Mouse (Mus musculus) kidney, embryonic 15.5 days (tissue): ENCODE measurements around the gene Gm11569. TPM values are rescaled to one million over a fixed set of nuclear protein-coding genes. Genes with fewer than 3 reads are reported as not detected.
"Not testable (repeated sequence)": the region's sequence is repeated elsewhere in the genome, so short reads cannot be mapped to it uniquely, and the experiment has no call there.

Source experiments
- ATAC-seq: fragments of 200-750 bp; cut with Nextera tagmentation; replicated peaks from 2 replicates; pipeline ENCODE4 v1.8.0; 2017; ENCODE audit warnings: moderate TSS enrichment; ENCODE audit not compliant: low FRiP score
- H3K27ac ChIP-seq: fragments of 300-500 bp; sonication (generic); 2 replicates; pipeline ENCODE4 v1.5.1; 2015; ENCODE audit warnings: mild to moderate bottlenecking, inconsistent platforms
- H3K27me3 ChIP-seq: fragments of 300-500 bp; sonication (generic); 2 replicates; pipeline ENCODE4 v1.6.1; 2015; ENCODE audit warnings: inconsistent platforms
- H3K36me3 ChIP-seq: fragments of 300-500 bp; sonication (generic); 2 replicates; pipeline ENCODE4 v1.6.1; 2015; ENCODE audit warnings: inconsistent platforms
- H3K4me1 ChIP-seq: fragments of 300-500 bp; sonication (generic); 2 replicates; pipeline ENCODE4 v1.6.1; 2015; ENCODE audit warnings: inconsistent platforms
- H3K4me2 ChIP-seq: fragments of 300-500 bp; sonication (generic); 2 replicates; pipeline ENCODE4 v1.6.1; 2015; ENCODE audit warnings: moderate library complexity, mild to moderate bottlenecking, inconsistent platforms
- H3K4me3 ChIP-seq: fragments of 300-500 bp; sonication (generic); replicated peaks from 2 replicates; pipeline ENCODE4 v1.5.1; 2015; ENCODE audit warnings: mild to moderate bottlenecking, inconsistent platforms
- H3K9ac ChIP-seq: fragments of 300-500 bp; sonication (generic); 2 replicates; pipeline ENCODE4 v1.6.1; 2015; ENCODE audit warnings: mild to moderate bottlenecking, inconsistent platforms
- H3K9me3 ChIP-seq: fragments of 300-500 bp; sonication (generic); replicated peaks from 2 replicates; pipeline ENCODE4 v1.6.1; 2016; ENCODE audit warnings: inconsistent platforms
- WGBS: fragments of 180-500 bp; shearing (Covaris S2); methylation state at CpG from one replicate; pipeline ENCODE4 v1.1.7; 2015; ENCODE audit warnings: mixed read lengths; 5-methylcytosine and 5-hydroxymethylcytosine counted together
- polyA plus RNA-seq: library from polyadenylated mRNA; unstranded; fragments of >200 nt; fragmentation: Nextera tagmentation; extraction: Ambion mirVana; gene quantifications from 2 replicates; pipeline ENCODE4 v1.2.1, GENCODE M21; 2015

Gene Gm11569
- polyA plus RNA-seq: not detected in 2 replicates

- not testable (repeated sequence) for H3K4me1 ChIP-seq, H3K4me2 ChIP-seq, H3K36me3 ChIP-seq, H3K27ac ChIP-seq, ATAC-seq, H3K4me3 ChIP-seq, H3K9me3 ChIP-seq, H3K9ac ChIP-seq, H3K27me3 ChIP-seq
- no CpG with 5 or more reads among the region's 1 CpGs for WGBS
These were observed at the start of gene Gm11569 for GRCm38 (mm10) chr11:99798832-99799231. Gene Gm11569 (minus strand): TSS chr11:99798932.

- H3K9me3 ChIP-seq: no peaks in the 10 kb centered on the region
- H3K9ac ChIP-seq: no peak overlapping the region
- no peak for ATAC-seq
- H3K36me3 ChIP-seq: no peaks in the 10 kb centered on the region
- no peak overlapping the region for H3K27ac ChIP-seq
- no peak overlapping the region for H3K4me3 ChIP-seq
- H3K27me3 ChIP-seq: no peaks in the 10 kb centered on the region
- 89% methylated on average over 2 of the region's 2 CpGs for WGBS
- H3K4me1 ChIP-seq: no peaks in the 10 kb centered on the region
- no peak overlapping the region for H3K4me2 ChIP-seq
These were observed 48.0 kb upstream of the Gm11569 start for GRCm38 (mm10) chr11:99846746-99847145.

DNA sequence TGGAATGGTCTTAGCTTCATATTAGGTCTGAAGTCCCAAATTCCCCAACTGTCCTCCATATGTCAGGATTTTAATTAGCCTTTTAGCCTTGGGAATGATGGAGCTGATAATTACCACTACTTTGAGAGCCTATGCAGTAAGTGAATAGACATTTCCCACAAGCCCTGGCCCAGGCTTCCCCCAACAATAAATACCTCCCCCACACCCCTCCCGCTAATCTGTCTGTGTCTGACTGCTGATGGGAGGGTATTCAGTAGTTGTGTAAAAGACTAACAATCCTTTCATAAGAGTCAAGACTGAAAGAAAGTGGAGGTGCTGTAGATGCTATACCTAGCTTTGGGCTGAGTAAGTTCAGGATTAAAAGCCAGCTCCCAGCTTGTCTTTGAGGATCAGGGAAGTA, 43.5 kb upstream of the Gm11569 start:
- Histone ChIP-seq H3K9ac (no peak overlapping the region), H3K4me3 (no peak overlapping the region), H3K4me1 (no peaks in the 10 kb centered on the region), H3K36me3 (no peaks in the 10 kb centered on the region), H3K4me2 (no peak overlapping the region), H3K9me3 (no peaks in the 10 kb centered on the region), H3K27ac (no peak overlapping the region), H3K27me3 (no peaks in the 10 kb centered on the region)
- WGBS: 19% methylated on average over 1 of the region's 1 CpGs
- ATAC-seq: no peak

DNA sequence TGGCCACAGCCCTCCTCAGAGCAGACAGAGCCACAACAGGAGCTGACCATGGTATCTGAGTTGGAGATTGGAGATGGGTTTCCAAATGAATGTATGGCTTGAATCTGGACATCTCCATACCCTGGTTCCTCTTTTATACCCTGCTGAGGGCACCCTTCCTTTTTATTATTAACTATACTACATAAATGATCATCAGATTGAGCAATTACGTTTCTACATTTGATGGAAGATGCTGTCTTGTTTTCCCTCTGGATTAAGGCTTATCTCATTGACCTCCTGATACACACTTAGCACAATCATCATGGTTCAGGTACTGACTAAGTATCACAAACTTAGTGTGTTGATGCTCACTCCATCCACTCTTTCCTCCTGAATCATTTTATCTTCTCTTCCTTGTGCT, 39.2 kb upstream of the Gm11569 start, which contains the start of gene 2300003K06Rik:
Gene 2300003K06Rik, minus strand, starts transcription at position 101 of the 400 bp plus-strand sequence.
- no peak for ATAC-seq
- Histone ChIP-seq H3K9me3 (no peaks in the 10 kb centered on the region), H3K4me1 (no peaks in the 10 kb centered on the region), H3K36me3 (no peaks in the 10 kb centered on the region), H3K27me3 (no peaks in the 10 kb centered on the region), H3K4me2 (no peak within 1 kb of the TSS), H3K4me3 (no peak within 1 kb of the TSS), H3K27ac (no peak within 1 kb of the TSS), H3K9ac (no peak within 1 kb of the TSS)
- 78% methylated on average over 1 of the region's 1 CpGs for WGBS

- not testable (repeated sequence) for H3K27me3 ChIP-seq, H3K4me1 ChIP-seq, ATAC-seq, H3K4me3 ChIP-seq, H3K27ac ChIP-seq, H3K9ac ChIP-seq, H3K4me2 ChIP-seq, H3K9me3 ChIP-seq, H3K36me3 ChIP-seq
- 72% methylated on average over 2 of the region's 2 CpGs for WGBS
These were observed 16.8 kb upstream of the Gm11569 start, which contains the start of gene Gm11564 for GRCm38 (mm10) chr11:99815566-99815965. Gene Gm11564 (minus strand): TSS chr11:99815666.

DNA sequence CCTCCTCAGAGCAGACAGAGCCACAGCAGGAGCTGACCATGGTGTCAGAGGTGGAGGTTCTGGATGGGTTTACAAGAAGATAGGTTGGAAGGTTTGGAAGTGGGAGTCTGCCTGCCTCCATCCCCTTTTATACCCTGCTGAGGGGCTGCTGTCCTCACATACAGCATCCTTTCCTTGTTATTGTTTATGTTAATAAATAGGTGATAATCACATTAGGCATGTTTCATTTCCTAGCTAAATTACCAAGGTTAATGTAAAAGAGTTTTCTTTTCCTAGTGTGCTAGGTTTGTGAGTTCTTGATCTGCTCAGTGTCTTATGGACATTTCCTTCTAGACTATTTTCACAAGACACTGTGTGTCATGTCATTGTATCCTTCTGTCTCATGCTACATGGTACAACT, 11.1 kb upstream of the Gm11569 start, which contains the start of gene Krtap4-13:
Gene Krtap4-13, minus strand, starts transcription at position 101 of the 400 bp plus-strand sequence.
- not testable (repeated sequence) for ATAC-seq, H3K27ac ChIP-seq, H3K36me3 ChIP-seq, H3K4me2 ChIP-seq, H3K9ac ChIP-seq, H3K27me3 ChIP-seq, H3K4me3 ChIP-seq, H3K4me1 ChIP-seq, H3K9me3 ChIP-seq

DNA sequence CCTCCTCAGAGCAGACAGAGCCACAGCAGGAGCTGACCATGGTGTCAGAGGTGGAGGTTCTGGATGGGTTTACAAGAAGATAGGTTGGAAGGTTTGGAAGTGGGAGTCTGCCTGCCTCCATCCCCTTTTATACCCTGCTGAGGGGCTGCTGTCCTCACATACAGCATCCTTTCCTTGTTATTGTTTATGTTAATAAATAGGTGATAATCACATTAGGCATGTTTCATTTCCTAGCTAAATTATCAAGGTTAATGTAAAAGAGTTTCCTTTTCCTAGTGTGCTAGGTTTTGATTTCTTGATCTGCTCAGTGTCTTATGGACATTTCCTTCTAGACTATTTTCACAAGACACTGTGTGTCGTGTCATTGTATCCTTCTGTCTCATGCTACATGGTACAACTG, 5.6 kb upstream of the Gm11569 start, which contains the start of gene Gm11554:
Gene Gm11554, minus strand, starts transcription at position 101 of the 400 bp plus-strand sequence.
- H3K9me3 ChIP-seq, H3K4me1 ChIP-seq, H3K27ac ChIP-seq, ATAC-seq, H3K36me3 ChIP-seq, H3K9ac ChIP-seq, H3K27me3 ChIP-seq, H3K4me3 ChIP-seq, H3K4me2 ChIP-seq: not testable (repeated sequence)
- WGBS: no CpG with 5 or more reads among the region's 1 CpGs

DNA sequence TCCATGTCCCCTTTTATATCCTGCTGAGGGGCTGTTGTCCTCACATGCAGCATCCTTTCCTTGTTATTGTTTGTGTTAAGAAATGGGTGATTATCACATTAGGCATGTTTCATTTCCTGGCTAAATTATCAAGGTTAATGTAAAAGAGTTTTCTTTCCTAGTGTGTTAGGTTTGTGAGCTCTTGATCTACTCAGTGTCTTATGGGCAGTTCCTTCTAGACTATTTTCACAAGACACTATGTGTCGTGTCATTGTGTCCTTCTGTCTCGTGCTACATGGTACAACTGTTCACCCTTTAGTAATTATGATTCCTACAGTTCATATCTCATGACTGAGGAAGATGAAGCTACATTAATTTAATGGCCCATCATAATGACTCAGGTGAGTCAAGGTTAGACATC, 5.4 kb downstream of the Gm11569 start, which contains the start of gene Gm11596:
Gene Gm11596, minus strand, starts transcription at position 101 of the 400 bp plus-strand sequence.
- no peak within 1 kb of the TSS for H3K4me2 ChIP-seq
- no peak within 1 kb of the TSS for H3K4me3 ChIP-seq
- H3K4me1 ChIP-seq: no peaks in the 10 kb centered on the region
- no peaks in the 10 kb centered on the region for H3K36me3 ChIP-seq
- H3K9me3 ChIP-seq: no peaks in the 10 kb centered on the region
- 68% methylated on average over 2 of the region's 2 CpGs for WGBS
- no peaks in the 10 kb centered on the region for H3K27me3 ChIP-seq
- H3K27ac ChIP-seq: no peak within 1 kb of the TSS
- H3K9ac ChIP-seq: no peak within 1 kb of the TSS
- ATAC-seq: no peak

DNA sequence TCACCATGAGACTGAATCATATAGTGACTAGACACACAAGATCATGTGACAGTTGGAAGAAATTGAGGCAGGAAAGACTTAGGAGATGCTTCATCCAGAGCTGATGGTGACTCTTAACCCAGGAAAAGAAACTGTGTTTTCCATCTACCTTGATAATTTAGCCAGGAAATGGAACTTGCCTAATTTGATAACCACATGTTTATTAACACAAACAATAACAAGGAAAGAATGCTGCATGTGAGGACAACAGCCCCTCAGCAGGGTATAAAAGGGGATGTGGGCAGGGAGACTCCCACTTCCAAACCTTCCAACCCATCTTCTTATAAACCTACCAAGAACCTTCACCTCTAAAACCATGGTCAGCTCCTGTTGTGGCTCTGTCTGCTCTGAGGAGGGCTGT, 13.8 kb downstream of the Gm11569 start, which contains the start of gene Krtap4-9:
Gene Krtap4-9, plus strand, starts transcription at position 301 of the 400 bp plus-strand sequence.
- H3K4me1 ChIP-seq, ATAC-seq, H3K4me3 ChIP-seq, H3K4me2 ChIP-seq, H3K27ac ChIP-seq, H3K9ac ChIP-seq, H3K27me3 ChIP-seq, H3K9me3 ChIP-seq, H3K36me3 ChIP-seq: not testable (repeated sequence)

DNA sequence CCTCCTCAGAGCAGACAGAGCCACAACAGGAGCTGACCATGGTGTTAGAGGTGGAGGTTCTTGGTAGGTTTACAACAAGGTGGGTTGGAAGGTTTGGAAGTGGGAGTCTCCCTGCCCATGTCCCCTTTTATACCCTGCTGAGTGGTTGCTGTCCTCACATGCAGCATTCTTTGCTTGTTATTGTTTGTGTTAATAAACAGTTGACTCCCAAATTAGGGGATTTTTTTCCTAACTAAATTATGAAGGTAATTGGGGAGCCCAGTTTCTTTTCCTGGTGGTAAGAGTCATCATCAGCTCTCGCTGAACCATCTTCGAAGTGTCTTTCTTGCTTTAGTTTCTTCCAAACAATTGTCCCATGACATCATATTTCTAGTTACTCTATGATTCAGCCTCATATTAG, 18.1 kb downstream of the Gm11569 start, which contains the start of gene Krtap4-8:
Gene Krtap4-8, minus strand, starts transcription at position 101 of the 400 bp plus-strand sequence.
- Histone ChIP-seq H3K9me3 (no peaks in the 10 kb centered on the region), H3K4me1 (peaks cover 5% of the 10 kb centered on the region; the same call in 1 of the 2 replicates), H3K9ac (no peak within 1 kb of the TSS), H3K27me3 (no peaks in the 10 kb centered on the region), H3K4me3 (no peak within 1 kb of the TSS), H3K4me2 (no peak within 1 kb of the TSS), H3K27ac (no peak within 1 kb of the TSS), H3K36me3 (no peaks in the 10 kb centered on the region)
- ATAC-seq: no peak
- 93% methylated on average over 2 of the region's 2 CpGs for WGBS

DNA sequence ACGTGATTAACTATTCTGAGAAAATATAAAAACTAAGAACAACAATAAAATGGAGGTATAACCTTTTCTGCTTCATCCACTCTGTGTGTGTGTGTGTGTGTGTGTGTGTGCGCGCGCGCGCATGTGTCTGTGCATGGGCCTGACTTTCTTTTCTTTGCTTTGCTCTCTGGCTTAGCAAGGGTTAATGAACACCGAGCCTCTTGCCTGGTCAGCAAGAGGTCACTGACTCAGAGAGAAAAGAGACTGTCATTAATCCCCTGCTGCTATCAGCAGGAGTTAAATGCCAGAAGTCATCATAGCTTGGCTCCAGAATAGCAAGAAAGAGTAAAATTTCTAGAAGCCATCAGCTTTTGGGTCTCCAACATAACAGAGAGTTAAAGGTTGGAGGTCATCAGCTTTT, 20.3 kb downstream of the Gm11569 start:
- peaks cover 5% of the 10 kb centered on the region; the same call in 1 of the 2 replicates for H3K4me1 ChIP-seq
- no peak overlapping the region for H3K4me3 ChIP-seq
- H3K27me3 ChIP-seq: no peaks in the 10 kb centered on the region
- 65% methylated on average over 7 of the region's 7 CpGs for WGBS
- ATAC-seq: no peak
- H3K27ac ChIP-seq: no peak overlapping the region
- H3K9ac ChIP-seq: no peak overlapping the region
- H3K4me2 ChIP-seq: no peak overlapping the region
- no peaks in the 10 kb centered on the region for H3K9me3 ChIP-seq
- no peaks in the 10 kb centered on the region for H3K36me3 ChIP-seq

DNA sequence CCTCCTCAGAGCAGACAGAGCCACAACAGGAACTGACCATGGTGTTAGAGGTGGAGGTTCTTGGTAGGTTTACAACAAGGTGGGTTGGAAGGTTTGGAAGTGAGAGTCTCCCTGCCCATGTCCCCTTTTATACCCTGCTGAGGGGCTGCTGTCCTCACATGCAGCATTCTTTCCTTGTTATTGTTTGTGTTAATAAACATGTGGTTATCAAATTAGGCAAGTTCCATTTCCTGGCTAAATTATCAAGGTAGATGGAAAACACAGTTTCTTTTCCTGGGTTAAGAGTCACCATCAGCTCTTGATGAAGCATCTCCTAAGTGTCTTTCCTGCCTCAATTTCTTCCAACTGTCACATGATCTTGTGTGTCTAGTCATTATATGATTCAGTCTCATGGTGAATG, 25.9 kb downstream of the Gm11569 start, which contains the start of gene Gm11595:
Gene Gm11595, minus strand, starts transcription at position 101 of the 400 bp plus-strand sequence.
- H3K4me2 ChIP-seq, ATAC-seq, H3K9ac ChIP-seq, H3K36me3 ChIP-seq, H3K4me3 ChIP-seq, H3K4me1 ChIP-seq, H3K27me3 ChIP-seq, H3K9me3 ChIP-seq, H3K27ac ChIP-seq: not testable (repeated sequence)

GRCm38 (mm10) chr11:99768410-99768809, 30.3 kb downstream of the Gm11569 start:
- Histone ChIP-seq H3K4me2 (no peak overlapping the region), H3K27ac (no peak overlapping the region), H3K4me3 (no peak overlapping the region), H3K27me3 (no peaks in the 10 kb centered on the region), H3K36me3 (no peaks in the 10 kb centered on the region), H3K4me1 (no peaks in the 10 kb centered on the region), H3K9ac (no peak overlapping the region), H3K9me3 (no peaks in the 10 kb centered on the region)
- 75% methylated on average over 2 of the region's 2 CpGs for WGBS
- ATAC-seq: no peak
